Mouse (Mus musculus) ES-Bruce4 (cell line): ENCODE data around the gene Atp11a.

Experiments
- CTCF ChIP-seq: IDR thresholded peaks from one replicate; pipeline ENCODE4 v1.8.1; 2011; ENCODE audit warnings: low read depth, low read length
- POLR2A ChIP-seq: IDR thresholded peaks from one replicate; pipeline ENCODE4 v1.8.1; 2011; ENCODE audit warnings: low read length; ENCODE audit not compliant: insufficient read depth

DNA sequence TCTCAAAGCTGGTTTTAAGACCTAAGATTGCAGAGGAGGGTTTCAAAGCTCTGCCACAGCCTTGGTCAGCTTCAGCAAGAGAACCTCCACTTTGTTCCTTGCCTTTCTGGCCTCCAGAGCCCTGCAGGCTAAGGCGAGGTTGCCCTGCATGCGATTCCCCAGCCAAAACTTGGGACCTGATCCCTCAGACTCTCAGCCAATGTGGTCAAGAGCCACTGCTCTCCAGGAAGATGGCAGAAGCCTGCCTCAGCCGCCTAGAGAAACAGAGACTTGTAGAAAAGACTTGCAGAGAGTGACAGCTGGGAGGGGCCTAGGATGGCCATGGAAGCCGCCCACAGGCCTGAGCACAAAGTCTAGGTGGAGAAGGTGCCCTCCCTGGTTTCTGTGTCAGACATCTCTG is 118.2 kb downstream of the Atp11a start:
- TF ChIP-seq POLR2A (no peak), CTCF (no peak)
